Mouse (Mus musculus) neutrophil, adult 83 days (primary cell): ENCODE results near the gene Plekhh2. TPM values are rescaled to one million over a fixed set of nuclear protein-coding genes. Genes with fewer than 3 reads are reported as not detected.

Source experiments
- total RNA-seq, 2 experiments: library from RNA; stranded (reverse); gene quantifications; one replicate each; pipeline ENCODE4 v1.2.4; 2023

Gene Plekhh2
- total RNA-seq = under 1 TPM in 1 of 2 experiments, not detected in 1; 0.22 TPM

DNA sequence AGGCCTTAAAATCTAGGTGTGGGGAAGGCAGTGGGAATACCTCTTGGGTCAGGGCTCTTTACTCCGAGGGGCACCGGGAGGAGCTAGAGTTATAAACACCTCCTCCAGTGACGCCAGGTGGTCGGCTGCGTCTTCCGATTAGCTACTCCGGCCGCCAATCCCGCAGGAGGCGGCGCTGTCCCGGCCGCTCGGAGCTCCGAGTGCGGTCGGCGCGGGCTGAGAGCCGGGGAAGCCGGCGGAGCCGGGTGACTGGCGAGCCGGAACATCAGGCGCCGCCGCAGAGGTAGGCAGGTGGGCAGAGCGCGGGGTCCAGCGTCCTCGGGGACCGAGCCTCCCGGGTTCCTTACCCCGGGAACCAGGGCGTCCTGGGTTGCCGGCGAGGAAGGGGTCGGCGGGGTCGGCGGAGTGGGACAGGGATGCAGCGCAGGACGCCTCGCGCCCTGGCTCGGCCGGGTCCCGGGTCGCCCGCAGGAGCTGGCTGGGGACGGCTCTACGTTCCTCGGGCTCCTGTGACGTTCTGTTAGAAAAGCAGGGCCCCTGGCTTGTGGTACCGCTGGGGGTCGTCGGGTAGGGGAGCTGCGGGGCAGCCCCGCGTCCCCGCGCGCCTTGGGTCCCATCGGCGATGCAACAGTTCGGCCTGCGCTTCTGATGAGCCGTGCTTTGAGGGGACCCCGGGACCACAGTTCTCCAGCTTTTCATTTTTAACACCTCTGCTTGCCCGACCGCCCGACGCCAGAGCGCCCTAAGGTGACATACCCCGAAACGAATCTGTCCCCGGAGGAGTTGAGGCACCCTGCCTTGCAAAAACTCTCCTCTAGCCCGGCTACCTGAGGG lies at the start of gene Plekhh2:
Gene Plekhh2 (plus strand): TSS at position 214 of the 834 bp plus-strand sequence.

DNA sequence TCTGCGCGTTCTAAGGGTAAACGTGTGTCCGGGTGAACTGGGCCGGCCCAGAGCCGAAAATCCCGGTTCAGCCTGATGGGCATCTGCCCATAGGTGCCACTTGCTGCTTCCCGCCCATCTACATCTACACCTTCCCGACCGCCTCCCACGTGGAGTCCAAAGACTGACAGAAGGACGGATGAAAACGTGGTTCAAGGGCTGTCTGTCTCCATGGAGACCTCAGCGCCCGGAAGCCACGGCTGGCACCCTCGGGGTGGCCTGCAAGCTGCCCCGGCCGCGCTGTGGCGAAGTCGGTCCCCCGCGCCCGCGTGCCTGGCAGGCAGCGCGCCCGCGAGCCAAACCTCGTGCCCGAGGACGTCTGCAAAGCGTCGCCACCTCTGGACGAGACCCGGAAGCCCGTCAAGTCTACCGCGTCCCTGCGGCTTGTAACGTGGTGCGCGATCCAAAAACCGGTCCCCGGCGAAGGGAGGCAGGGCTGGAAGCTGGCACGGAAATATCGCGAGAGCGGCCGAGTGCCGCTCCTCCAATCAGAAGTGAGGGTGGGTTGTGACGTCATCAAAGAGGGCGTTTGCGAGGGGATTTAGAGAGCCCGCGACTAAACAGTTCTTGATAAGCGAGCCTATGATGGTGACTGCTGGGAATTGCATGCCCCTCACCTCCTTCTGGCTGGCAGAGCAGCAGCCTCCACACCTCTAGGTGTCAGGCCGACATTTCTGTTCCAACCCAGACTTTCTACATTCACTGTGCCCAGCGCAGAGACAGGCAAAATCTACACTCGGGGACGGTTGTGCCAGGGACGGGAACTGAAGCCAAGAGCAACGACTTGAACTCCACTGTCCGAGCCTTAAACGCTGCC lies 45.7 kb upstream of the Plekhh2 start, which contains the start of gene Thada:
Gene Thada (minus strand): TSS at position 453 of the 856 bp plus-strand sequence.

DNA sequence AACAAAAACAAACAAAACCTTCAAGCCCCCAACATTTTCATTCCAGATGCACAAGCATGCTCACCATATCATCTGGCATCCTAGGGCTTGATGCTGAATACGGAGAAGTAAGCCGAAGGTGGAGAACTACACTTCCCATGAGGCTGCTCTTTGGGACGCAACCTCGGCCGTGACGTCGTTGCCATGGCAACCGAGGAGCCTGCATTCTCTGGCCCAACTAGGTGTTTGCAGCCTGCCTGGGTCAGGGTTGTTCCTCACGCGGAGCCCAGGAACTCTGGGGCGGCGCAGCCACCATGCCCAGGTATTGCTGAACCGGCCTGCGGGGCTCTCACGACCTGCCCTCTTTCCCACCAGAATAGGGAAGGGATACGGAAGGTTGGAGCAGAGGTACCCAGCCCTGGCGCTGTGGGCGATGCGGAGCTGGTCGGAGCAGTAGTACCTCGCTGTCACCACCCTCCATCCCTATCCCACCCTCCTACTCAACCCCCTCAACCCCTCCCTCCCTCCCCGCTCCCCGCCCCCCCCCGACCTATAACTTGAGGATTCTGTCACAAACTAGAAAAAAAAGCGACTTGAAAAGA lies 114.7 kb downstream of the Plekhh2 start, which contains the start of gene Dync2li1:
Gene Dync2li1 (plus strand): TSS at position 221 of the 581 bp plus-strand sequence.

Other genes starting within 250 kb of the Plekhh2 start
- 10 to 100 TPM; 14.5 to 14.8 TPM for gene Thada, start 45.7 kb upstream of the Plekhh2 start, total RNA-seq
- 1 to 10 TPM; 1.1 to 2.4 TPM for gene Dync2li1, start 114.6 kb downstream of the Plekhh2 start, total RNA-seq
- not detected for gene Abcg8, start 164.4 kb downstream of the Plekhh2 start, total RNA-seq
- not detected for gene Abcg5, start 171.1 kb downstream of the Plekhh2 start, total RNA-seq